Mouse (Mus musculus): ENCODE measurements around the gene Dnajb14. TPM values are rescaled to one million over a fixed set of nuclear protein-coding genes. Genes with fewer than 3 reads are reported as not detected.
"Not testable (repeated sequence)": the region's sequence is repeated elsewhere in the genome, so short reads cannot be mapped to it uniquely, and the experiment has no call there.

Gene Dnajb14
- total RNA-seq, 1 experiment from 2014 or later = 13.4 TPM

GRCm38 (mm10) chr3:137896386-137896785, 28.9 kb downstream of the Dnajb14 start:
- no peak for ATAC-seq (ENCODE audit: extremely low read depth, insufficient number of reproducible peaks, low FRiP score, poor library complexity, severe bottlenecking)

- ATAC-seq (ENCODE audit: extremely low read depth, insufficient number of reproducible peaks, low FRiP score, poor library complexity, severe bottlenecking) = no peak
Measured at GRCm38 (mm10) chr3:137896867-137897266, 29.4 kb downstream of the Dnajb14 start.

GRCm38 (mm10) chr3:137897685-137898084, 30.2 kb downstream of the Dnajb14 start:
- no peak for ATAC-seq (ENCODE audit: extremely low read depth, insufficient number of reproducible peaks, low FRiP score, poor library complexity, severe bottlenecking)

- no peak for ATAC-seq (ENCODE audit: extremely low read depth, insufficient number of reproducible peaks, low FRiP score, poor library complexity, severe bottlenecking)
Measured at GRCm38 (mm10) chr3:137900149-137900548, 32.7 kb downstream of the Dnajb14 start.

GRCm38 (mm10) chr3:137913093-137913492, 45.6 kb downstream of the Dnajb14 start:
- no peak for ATAC-seq (ENCODE audit: extremely low read depth, insufficient number of reproducible peaks, low FRiP score, poor library complexity, severe bottlenecking)

GRCm38 (mm10) chr3:137914567-137914966, 47.1 kb downstream of the Dnajb14 start:
- ATAC-seq (ENCODE audit: extremely low read depth, insufficient number of reproducible peaks, low FRiP score, poor library complexity, severe bottlenecking) = not testable (repeated sequence)

GRCm38 (mm10) chr3:137917694-137918171, 50.3 kb downstream of the Dnajb14 start:
- ATAC-seq (ENCODE audit: extremely low read depth, insufficient number of reproducible peaks, low FRiP score, poor library complexity, severe bottlenecking) = no peak

- peak; percentile 95 for ATAC-seq (ENCODE audit: extremely low read depth, insufficient number of reproducible peaks, low FRiP score, poor library complexity, severe bottlenecking)
Measured at GRCm38 (mm10) chr3:137918172-137918931, 50.9 kb downstream of the Dnajb14 start, which contains the start of gene Lamtor3. Lamtor3 (plus strand) TSS chr3:137918506.

GRCm38 (mm10) chr3:137918932-137919311, 51.4 kb downstream of the Dnajb14 start:
- no peak for ATAC-seq (ENCODE audit: extremely low read depth, insufficient number of reproducible peaks, low FRiP score, poor library complexity, severe bottlenecking)

- no peak for ATAC-seq (ENCODE audit: extremely low read depth, insufficient number of reproducible peaks, low FRiP score, poor library complexity, severe bottlenecking)
Measured at GRCm38 (mm10) chr3:137919398-137919797, 51.9 kb downstream of the Dnajb14 start.

- no peak for ATAC-seq (ENCODE audit: extremely low read depth, insufficient number of reproducible peaks, low FRiP score, poor library complexity, severe bottlenecking)
Measured at GRCm38 (mm10) chr3:137920594-137920993, 53.1 kb downstream of the Dnajb14 start.

- ATAC-seq (ENCODE audit: extremely low read depth, insufficient number of reproducible peaks, low FRiP score, poor library complexity, severe bottlenecking) = no peak
Measured at GRCm38 (mm10) chr3:137927010-137927409, 59.5 kb downstream of the Dnajb14 start.

- no peak for ATAC-seq (ENCODE audit: extremely low read depth, insufficient number of reproducible peaks, low FRiP score, poor library complexity, severe bottlenecking)
Measured at GRCm38 (mm10) chr3:137929940-137930339, 62.5 kb downstream of the Dnajb14 start.

GRCm38 (mm10) chr3:137932748-137933147, 65.3 kb downstream of the Dnajb14 start:
- no peak for ATAC-seq (ENCODE audit: extremely low read depth, insufficient number of reproducible peaks, low FRiP score, poor library complexity, severe bottlenecking)

GRCm38 (mm10) chr3:137933986-137934385, 66.5 kb downstream of the Dnajb14 start:
- no peak for ATAC-seq (ENCODE audit: extremely low read depth, insufficient number of reproducible peaks, low FRiP score, poor library complexity, severe bottlenecking)

GRCm38 (mm10) chr3:137935570-137936525, 68.4 kb downstream of the Dnajb14 start:
- no peak for ATAC-seq (ENCODE audit: extremely low read depth, insufficient number of reproducible peaks, low FRiP score, poor library complexity, severe bottlenecking)

GRCm38 (mm10) chr3:137936541-137936940, 69.1 kb downstream of the Dnajb14 start:
- no peak for ATAC-seq (ENCODE audit: extremely low read depth, insufficient number of reproducible peaks, low FRiP score, poor library complexity, severe bottlenecking)

GRCm38 (mm10) chr3:137938608-137939007, 71.1 kb downstream of the Dnajb14 start:
- ATAC-seq (ENCODE audit: extremely low read depth, insufficient number of reproducible peaks, low FRiP score, poor library complexity, severe bottlenecking) = no peak

GRCm38 (mm10) chr3:137940757-137941156, 73.3 kb downstream of the Dnajb14 start:
- ATAC-seq (ENCODE audit: extremely low read depth, insufficient number of reproducible peaks, low FRiP score, poor library complexity, severe bottlenecking) = no peak

- ATAC-seq (ENCODE audit: extremely low read depth, insufficient number of reproducible peaks, low FRiP score, poor library complexity, severe bottlenecking) = no peak
Measured at GRCm38 (mm10) chr3:137941555-137941954, 74.1 kb downstream of the Dnajb14 start.
